Mouse (Mus musculus): ENCODE data around the gene Cabp4. TPM values are rescaled to one million over a fixed set of nuclear protein-coding genes. Genes with fewer than 3 reads are reported as not detected.

The Cabp4 gene
- polyA plus RNA-seq, 1 experiment: 0.04 TPM

DNA sequence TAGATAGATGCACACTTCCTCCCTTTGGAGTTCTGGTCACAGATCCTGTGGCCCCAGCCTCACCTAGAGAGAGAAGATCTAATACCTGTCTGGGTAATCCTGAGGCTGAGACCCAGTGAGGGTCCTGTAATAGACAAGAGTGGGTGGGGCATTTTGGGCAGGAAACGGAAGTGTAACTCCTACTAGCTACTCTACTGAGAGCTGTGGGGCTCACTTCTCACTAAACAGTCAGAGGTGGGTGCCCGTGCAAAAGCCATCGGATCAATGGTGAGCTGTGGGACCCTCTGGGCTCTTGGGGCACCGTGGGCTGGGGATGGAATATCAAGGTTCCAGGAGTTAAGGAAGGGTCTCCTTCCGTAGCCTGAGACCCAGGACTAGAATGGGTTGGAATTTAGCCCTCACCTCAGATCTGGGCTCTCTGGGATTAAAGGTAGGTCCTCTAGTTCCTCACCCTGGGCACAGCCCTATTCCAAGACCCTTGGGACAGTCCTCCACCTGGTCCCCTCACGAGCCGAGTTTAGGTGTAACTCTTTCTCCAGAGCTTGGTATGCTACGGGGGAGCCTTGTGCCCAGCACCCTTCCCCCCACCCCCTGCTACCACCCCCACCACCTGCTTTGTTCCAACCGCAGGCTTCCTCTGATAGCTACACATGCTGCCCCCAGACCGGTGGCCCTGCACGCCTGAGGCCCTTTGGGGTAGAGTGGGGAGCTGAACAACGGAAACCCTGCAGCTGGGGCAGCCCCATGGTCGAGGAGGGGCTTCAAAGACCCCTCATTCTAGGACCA, 10.8 kb upstream of the Cabp4 start:
- peaks cover 17% of the 10 kb centered on the region for H3K79me2 ChIP-seq (ENCODE audit: control insufficient read depth, insufficient read depth)

DNA sequence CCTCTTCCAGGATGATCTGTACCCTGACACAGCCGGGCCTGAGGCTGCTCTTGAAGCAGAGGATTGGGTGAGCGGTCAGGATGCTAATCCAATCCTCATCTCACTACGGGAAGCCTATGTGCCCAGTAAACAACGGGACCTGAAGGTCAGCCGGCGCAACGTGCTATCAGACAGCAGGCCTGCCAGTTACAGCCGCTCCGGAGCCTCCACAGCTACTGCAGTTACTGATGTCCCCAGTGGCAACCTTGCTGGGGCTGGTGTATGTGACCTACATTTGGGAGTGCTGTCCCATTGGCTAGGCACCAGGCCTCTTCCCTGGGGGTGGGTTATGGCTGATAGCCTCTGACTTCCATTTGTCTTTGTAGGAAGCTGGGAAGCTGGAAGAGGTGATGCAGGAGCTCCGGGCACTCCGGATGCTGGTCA, 9.4 kb upstream of the Cabp4 start, which contains the start of gene Ptprcap:
Gene Ptprcap, plus strand, starts transcription at position 373 of the 423 bp plus-strand sequence.
- Histone ChIP-seq H3K79me2 (ENCODE audit: control insufficient read depth, insufficient read depth) (peaks cover 28% of the 10 kb centered on the region), H3K27me3 (ENCODE audit: control insufficient read depth, insufficient read depth, insufficient read length) (no peaks in the 10 kb centered on the region), H3K79me3 (ENCODE audit: low read depth) (peaks cover 15% of the 10 kb centered on the region), H3K4me3 (ENCODE audit: insufficient read depth, poor library complexity, severe bottlenecking) (no peak within 1 kb of the TSS), H3ac (ENCODE audit: control insufficient read depth, insufficient read length, low read depth) (no peak within 1 kb of the TSS), H3K36me3 (ENCODE audit: control insufficient read depth, insufficient read depth) (peaks cover 32% of the 10 kb centered on the region)
- TF ChIP-seq MAX (IDR thresholded peaks at IDR 0.05): no peak
- no peak for TF ChIP-seq MYOG (IDR thresholded peaks at IDR 0.05; ENCODE audit: control insufficient read depth, extremely low read depth, insufficient read length)
- TF ChIP-seq CTCF (IDR thresholded peaks at IDR 0.05; ENCODE audit: control insufficient read depth, insufficient read depth, insufficient read length): no peak
- TF ChIP-seq CEBPB (IDR thresholded peaks at IDR 0.05; ENCODE audit: low read depth): no peak
- TF ChIP-seq USF1 (IDR thresholded peaks at IDR 0.05; ENCODE audit: low read depth): no peak
- no peak for TF ChIP-seq MYOD1 (IDR thresholded peaks at IDR 0.05; ENCODE audit: control insufficient read depth, insufficient read length, low read depth)
- no peak for TF ChIP-seq FOSL1 (IDR thresholded peaks at IDR 0.05; ENCODE audit: insufficient read depth, low read length, poor library complexity, severe bottlenecking)

More for the DNA sequence above, 10.8 kb upstream of the Cabp4 start:
- Histone ChIP-seq H3ac (ENCODE audit: control insufficient read depth, insufficient read length, low read depth) (no peak overlapping the region), H3K79me3 (ENCODE audit: low read depth) (peaks cover 5% of the 10 kb centered on the region), H3K36me3 (ENCODE audit: control insufficient read depth, insufficient read depth) (peaks cover 37% of the 10 kb centered on the region), H3K27me3 (ENCODE audit: control insufficient read depth, insufficient read depth, insufficient read length) (no peaks in the 10 kb centered on the region), H3K4me3 (ENCODE audit: insufficient read depth, poor library complexity, severe bottlenecking) (no peak overlapping the region)
- no peak for TF ChIP-seq CTCF (IDR thresholded peaks at IDR 0.05; ENCODE audit: control insufficient read depth, insufficient read depth, insufficient read length)
- TF ChIP-seq MYOD1 (IDR thresholded peaks at IDR 0.05; ENCODE audit: control insufficient read depth, insufficient read length, low read depth): no peak
- TF ChIP-seq MAX (IDR thresholded peaks at IDR 0.05): no peak
- no peak for TF ChIP-seq MYOG (IDR thresholded peaks at IDR 0.05; ENCODE audit: control insufficient read depth, extremely low read depth, insufficient read length)
- TF ChIP-seq USF1 (IDR thresholded peaks at IDR 0.05; ENCODE audit: low read depth): no peak
- TF ChIP-seq FOSL1 (IDR thresholded peaks at IDR 0.05; ENCODE audit: insufficient read depth, low read length, poor library complexity, severe bottlenecking): no peak
- TF ChIP-seq CEBPB (IDR thresholded peaks at IDR 0.05; ENCODE audit: low read depth): no peak

DNA sequence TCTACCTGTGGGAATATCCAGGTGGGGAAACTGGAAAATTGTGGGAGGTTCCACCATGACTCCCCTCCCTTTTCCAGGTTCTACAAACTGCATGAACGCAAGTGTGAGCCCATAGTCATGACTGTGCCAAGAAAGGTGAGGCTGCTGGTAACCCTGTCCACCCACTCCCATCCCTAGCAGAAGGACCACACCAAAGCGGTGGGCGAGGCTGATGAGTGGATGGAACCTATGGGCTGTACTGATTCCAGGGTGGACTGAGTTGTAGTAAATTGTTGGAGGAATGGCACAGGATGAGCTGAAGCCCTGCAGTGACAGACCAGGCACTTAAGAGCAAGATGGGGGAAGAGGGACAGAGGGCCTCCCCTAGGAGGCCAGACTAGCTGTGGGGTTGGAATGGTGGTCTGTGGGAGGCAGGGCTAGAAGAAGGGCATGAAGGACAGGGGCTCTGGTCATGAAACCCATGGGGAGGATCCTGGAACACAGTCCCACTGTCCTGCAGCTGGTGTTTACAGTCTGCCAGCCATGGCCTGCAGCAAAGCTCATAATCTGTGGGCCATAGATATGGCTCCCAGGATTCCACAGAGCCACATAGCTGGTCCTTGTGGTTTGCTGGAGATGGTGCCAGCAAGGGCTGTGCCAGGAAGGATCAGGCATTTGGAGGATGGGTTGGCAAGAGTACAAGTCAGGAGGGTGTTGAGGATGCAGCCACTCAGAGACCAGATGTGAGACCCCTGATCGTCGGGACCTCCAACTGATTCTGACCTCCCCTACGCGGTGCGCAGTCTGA, 8.8 kb upstream of the Cabp4 start:
- H3K27me3 ChIP-seq (ENCODE audit: control insufficient read depth, insufficient read depth, insufficient read length): no peaks in the 10 kb centered on the region
- TF ChIP-seq MAX (IDR thresholded peaks at IDR 0.05) (no peak), MYOG (IDR thresholded peaks at IDR 0.05; ENCODE audit: control insufficient read depth, extremely low read depth, insufficient read length) (no peak), CTCF (IDR thresholded peaks at IDR 0.05; ENCODE audit: control insufficient read depth, insufficient read depth, insufficient read length) (no peak), USF1 (IDR thresholded peaks at IDR 0.05; ENCODE audit: low read depth) (no peak), MYOD1 (IDR thresholded peaks at IDR 0.05; ENCODE audit: control insufficient read depth, insufficient read length, low read depth) (no peak), FOSL1 (IDR thresholded peaks at IDR 0.05; ENCODE audit: insufficient read depth, low read length, poor library complexity, severe bottlenecking) (no peak), CEBPB (IDR thresholded peaks at IDR 0.05; ENCODE audit: low read depth) (no peak)
- H3K4me3 ChIP-seq (ENCODE audit: insufficient read depth, poor library complexity, severe bottlenecking): no peak overlapping the region
- H3ac ChIP-seq (ENCODE audit: control insufficient read depth, insufficient read length, low read depth): no peak overlapping the region
- peaks cover 15% of the 10 kb centered on the region for H3K79me3 ChIP-seq (ENCODE audit: low read depth)
- peaks cover 32% of the 10 kb centered on the region for H3K36me3 ChIP-seq (ENCODE audit: control insufficient read depth, insufficient read depth)
- H3K79me2 ChIP-seq (ENCODE audit: control insufficient read depth, insufficient read depth): peaks cover 28% of the 10 kb centered on the region

DNA sequence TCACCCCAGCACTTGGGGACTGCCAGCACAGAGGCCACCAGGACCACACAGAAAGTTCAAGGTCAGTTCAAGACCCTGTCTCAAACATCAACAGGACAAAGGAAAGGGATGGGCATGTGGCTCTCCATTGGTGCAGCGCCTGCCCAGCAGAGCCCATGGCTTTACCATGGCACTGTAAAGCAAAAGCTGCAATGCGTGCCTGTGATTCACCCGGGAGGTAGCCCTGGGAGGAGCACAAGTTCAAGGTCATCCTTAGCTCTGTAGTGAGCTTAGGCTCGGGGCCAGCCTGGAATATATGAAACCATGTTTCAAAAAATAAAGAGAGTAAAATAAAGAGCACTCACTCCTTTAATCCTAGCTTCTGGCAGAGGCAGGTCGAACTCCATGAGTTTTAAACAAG, 8.1 kb upstream of the Cabp4 start:
- Histone ChIP-seq H3K27me3 (ENCODE audit: control insufficient read depth, insufficient read depth, insufficient read length) (no peaks in the 10 kb centered on the region), H3K36me3 (ENCODE audit: control insufficient read depth, insufficient read depth) (peaks cover 32% of the 10 kb centered on the region), H3K79me3 (ENCODE audit: low read depth) (peaks cover 15% of the 10 kb centered on the region), H3K4me3 (ENCODE audit: insufficient read depth, poor library complexity, severe bottlenecking) (no peak overlapping the region), H3ac (ENCODE audit: control insufficient read depth, insufficient read length, low read depth) (no peak overlapping the region), H3K79me2 (ENCODE audit: control insufficient read depth, insufficient read depth) (peaks cover 28% of the 10 kb centered on the region)
- TF ChIP-seq USF1 (IDR thresholded peaks at IDR 0.05; ENCODE audit: low read depth) (no peak), CTCF (IDR thresholded peaks at IDR 0.05; ENCODE audit: control insufficient read depth, insufficient read depth, insufficient read length) (no peak), MYOG (IDR thresholded peaks at IDR 0.05; ENCODE audit: control insufficient read depth, extremely low read depth, insufficient read length) (no peak), MYOD1 (IDR thresholded peaks at IDR 0.05; ENCODE audit: control insufficient read depth, insufficient read length, low read depth) (no peak), CEBPB (IDR thresholded peaks at IDR 0.05; ENCODE audit: low read depth) (no peak), MAX (IDR thresholded peaks at IDR 0.05) (no peak), FOSL1 (IDR thresholded peaks at IDR 0.05; ENCODE audit: insufficient read depth, low read length, poor library complexity, severe bottlenecking) (no peak)

DNA sequence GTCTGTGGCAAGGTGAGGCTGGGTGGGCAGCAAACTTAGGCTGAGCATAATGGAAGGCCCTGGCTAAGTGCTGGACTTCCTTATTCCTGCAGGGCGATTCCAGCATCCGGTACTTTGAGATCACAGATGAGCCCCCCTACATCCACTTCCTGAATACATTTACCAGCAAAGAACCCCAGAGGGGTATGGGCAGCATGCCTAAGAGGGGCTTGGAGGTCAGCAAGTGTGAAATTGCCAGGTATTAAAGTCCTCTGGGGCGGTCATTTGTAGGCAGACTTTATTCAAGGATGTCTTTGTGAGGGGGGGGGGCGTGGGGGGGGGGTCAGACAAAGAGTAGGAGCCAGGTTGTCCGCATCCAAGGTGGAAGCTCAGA, 7.6 kb upstream of the Cabp4 start:
- no peaks in the 10 kb centered on the region for H3K27me3 ChIP-seq (ENCODE audit: control insufficient read depth, insufficient read depth, insufficient read length)
- H3K79me3 ChIP-seq (ENCODE audit: low read depth): peaks cover 15% of the 10 kb centered on the region
- H3K4me3 ChIP-seq (ENCODE audit: insufficient read depth, poor library complexity, severe bottlenecking): no peak overlapping the region
- H3K79me2 ChIP-seq (ENCODE audit: control insufficient read depth, insufficient read depth): peaks cover 28% of the 10 kb centered on the region
- TF ChIP-seq CTCF (IDR thresholded peaks at IDR 0.05; ENCODE audit: control insufficient read depth, insufficient read depth, insufficient read length) (no peak), MYOD1 (IDR thresholded peaks at IDR 0.05; ENCODE audit: control insufficient read depth, insufficient read length, low read depth) (no peak), USF1 (IDR thresholded peaks at IDR 0.05; ENCODE audit: low read depth) (no peak), MYOG (IDR thresholded peaks at IDR 0.05; ENCODE audit: control insufficient read depth, extremely low read depth, insufficient read length) (no peak), CEBPB (IDR thresholded peaks at IDR 0.05; ENCODE audit: low read depth) (no peak), FOSL1 (IDR thresholded peaks at IDR 0.05; ENCODE audit: insufficient read depth, low read length, poor library complexity, severe bottlenecking) (no peak), MAX (IDR thresholded peaks at IDR 0.05) (no peak)
- peaks cover 32% of the 10 kb centered on the region for H3K36me3 ChIP-seq (ENCODE audit: control insufficient read depth, insufficient read depth)
- H3ac ChIP-seq (ENCODE audit: control insufficient read depth, insufficient read length, low read depth): no peak overlapping the region
